Mouse (Mus musculus): ENCODE data around the gene Mrnip.

Gene Mrnip

GRCm38 (mm10) chr11:50159347-50159746, 14.9 kb upstream of the Mrnip start:
- no peak for DNase-seq (ENCODE audit: low spot score in 2 of 2)

- peak in 1 of 2 experiments; percentile 47 for DNase-seq (ENCODE audit: low spot score in 2 of 2)
These were observed 12.5 kb upstream of the Mrnip start for GRCm38 (mm10) chr11:50161578-50162304.

GRCm38 (mm10) chr11:50162338-50163050, 11.8 kb upstream of the Mrnip start:
- no peak for DNase-seq (ENCODE audit: low spot score in 2 of 2)

GRCm38 (mm10) chr11:50168352-50168751, 5.9 kb upstream of the Mrnip start:
- DNase-seq (ENCODE audit: low spot score in 2 of 2) = no peak

GRCm38 (mm10) chr11:50174730-50175187, 515 bp downstream of the Mrnip start:
- peak; percentile 90 to 97 for DNase-seq (ENCODE audit: low spot score in 2 of 2)

GRCm38 (mm10) chr11:50176351-50176750, 2.1 kb downstream of the Mrnip start:
- DNase-seq (ENCODE audit: low spot score in 2 of 2) = no peak

GRCm38 (mm10) chr11:50177111-50177510, 2.9 kb downstream of the Mrnip start:
- peak in 1 of 2 experiments; percentile 61 for DNase-seq (ENCODE audit: low spot score in 2 of 2)

GRCm38 (mm10) chr11:50178532-50179488, 4.6 kb downstream of the Mrnip start:
- no peak for DNase-seq (ENCODE audit: low spot score in 2 of 2)

GRCm38 (mm10) chr11:50180478-50181231, 6.4 kb downstream of the Mrnip start:
- no peak for DNase-seq (ENCODE audit: low spot score in 2 of 2)

GRCm38 (mm10) chr11:50182702-50183101, 8.5 kb downstream of the Mrnip start:
- no peak for DNase-seq (ENCODE audit: low spot score in 2 of 2)

- DNase-seq (ENCODE audit: low spot score in 2 of 2) = no peak
These were observed 10.5 kb downstream of the Mrnip start for GRCm38 (mm10) chr11:50184788-50185187.

GRCm38 (mm10) chr11:50188682-50189081, 14.4 kb downstream of the Mrnip start:
- no peak for DNase-seq (ENCODE audit: low spot score in 2 of 2)

GRCm38 (mm10) chr11:50190362-50190761, 16.1 kb downstream of the Mrnip start:
- no peak for DNase-seq (ENCODE audit: low spot score in 2 of 2)

- no peak for DNase-seq (ENCODE audit: low spot score in 2 of 2)
These were observed 18.0 kb downstream of the Mrnip start for GRCm38 (mm10) chr11:50192278-50192677.

GRCm38 (mm10) chr11:50194070-50194469, 19.8 kb downstream of the Mrnip start:
- DNase-seq (ENCODE audit: low spot score in 2 of 2) = no peak

GRCm38 (mm10) chr11:50194793-50195192, 20.5 kb downstream of the Mrnip start:
- no peak for DNase-seq (ENCODE audit: low spot score in 2 of 2)

- DNase-seq (ENCODE audit: low spot score in 2 of 2) = no peak
These were observed 23.3 kb downstream of the Mrnip start for GRCm38 (mm10) chr11:50197500-50197899.

GRCm38 (mm10) chr11:50198219-50198846, 24.1 kb downstream of the Mrnip start:
- no peak for DNase-seq (ENCODE audit: low spot score in 2 of 2)

- no peak for DNase-seq (ENCODE audit: low spot score in 2 of 2)
These were observed 24.7 kb downstream of the Mrnip start for GRCm38 (mm10) chr11:50198916-50199315.

GRCm38 (mm10) chr11:50200613-50201012, 26.4 kb downstream of the Mrnip start:
- DNase-seq (ENCODE audit: low spot score in 2 of 2) = no peak

GRCm38 (mm10) chr11:50201590-50201989, 27.3 kb downstream of the Mrnip start:
- no peak for DNase-seq (ENCODE audit: low spot score in 2 of 2)
